Mouse (Mus musculus) layer of hippocampus, postnatal 36 days (tissue): ENCODE data around the gene Kif3c. TPM values are rescaled to one million over a fixed set of nuclear protein-coding genes. Genes with fewer than 3 reads are reported as not detected.

ENCODE experiments used
- DNase-seq, 2 experiments: peaks; one replicate each; pipeline ENCODE4 v3.0.0; 2022
- total RNA-seq, 2 experiments: library from RNA; stranded (reverse); gene quantifications; 2 replicates each; pipeline ENCODE4 v1.2.3; 2021

Kif3c gene
- total RNA-seq, 2 experiments from 2014 or later, result 163 to 168 TPM

DNA sequence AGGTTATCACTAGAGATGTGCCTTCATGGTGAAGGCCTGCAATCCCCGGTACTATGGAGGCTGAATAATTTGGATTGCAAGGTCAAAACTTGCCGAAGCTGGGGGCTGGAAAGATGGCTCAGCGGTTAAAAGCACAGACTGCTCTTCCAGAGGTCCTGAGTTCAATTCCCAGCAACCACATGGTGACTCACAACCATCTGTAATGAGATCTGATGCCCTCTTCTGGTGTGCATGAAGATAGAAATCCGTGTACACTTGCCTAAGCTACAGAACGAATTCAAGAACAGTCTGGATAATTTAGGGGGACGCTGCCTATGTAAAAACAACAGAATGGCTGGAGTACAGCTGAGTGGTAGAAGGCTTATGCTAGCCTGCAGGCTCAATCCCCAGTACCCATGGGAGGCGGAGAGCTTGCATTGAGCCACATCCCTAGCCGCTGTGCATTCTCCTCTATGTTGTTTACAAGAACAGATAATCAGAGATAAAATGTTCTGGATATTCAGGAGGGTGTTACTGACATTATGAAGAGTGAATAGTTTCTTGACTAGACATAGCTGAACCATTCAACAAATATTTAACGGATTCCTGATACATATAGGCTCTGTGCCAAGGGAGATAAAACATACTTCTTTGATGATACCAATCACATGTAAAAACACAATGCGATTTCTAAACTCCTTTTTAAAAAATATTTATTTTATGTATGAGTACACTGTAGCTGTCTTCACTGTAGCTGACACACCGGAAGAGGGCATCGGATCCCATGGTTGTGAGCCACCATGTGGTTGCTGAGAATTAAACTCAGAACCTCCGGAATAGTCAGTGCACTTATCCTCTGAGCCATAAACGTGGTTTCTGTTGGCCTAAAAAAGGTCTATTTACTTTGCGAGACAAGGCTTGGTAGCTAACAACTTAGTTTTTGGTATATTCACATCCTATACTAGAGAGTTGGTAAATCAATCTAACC is 60.7 kb downstream of the Kif3c start:
- DNase-seq, result no peak

GRCm38 (mm10) chr12:3426530-3427034 is 61.6 kb downstream of the Kif3c start, which contains the start of gene Asxl2:
TSS of gene Asxl2 (plus strand) at chr12:3426857.
- DNase-seq, result peak; percentile 97 to 99

- DNase-seq, result peak; percentile 78 to 83
Measured at GRCm38 (mm10) chr12:3427067-3427889, 62.3 kb downstream of the Kif3c start.

DNA sequence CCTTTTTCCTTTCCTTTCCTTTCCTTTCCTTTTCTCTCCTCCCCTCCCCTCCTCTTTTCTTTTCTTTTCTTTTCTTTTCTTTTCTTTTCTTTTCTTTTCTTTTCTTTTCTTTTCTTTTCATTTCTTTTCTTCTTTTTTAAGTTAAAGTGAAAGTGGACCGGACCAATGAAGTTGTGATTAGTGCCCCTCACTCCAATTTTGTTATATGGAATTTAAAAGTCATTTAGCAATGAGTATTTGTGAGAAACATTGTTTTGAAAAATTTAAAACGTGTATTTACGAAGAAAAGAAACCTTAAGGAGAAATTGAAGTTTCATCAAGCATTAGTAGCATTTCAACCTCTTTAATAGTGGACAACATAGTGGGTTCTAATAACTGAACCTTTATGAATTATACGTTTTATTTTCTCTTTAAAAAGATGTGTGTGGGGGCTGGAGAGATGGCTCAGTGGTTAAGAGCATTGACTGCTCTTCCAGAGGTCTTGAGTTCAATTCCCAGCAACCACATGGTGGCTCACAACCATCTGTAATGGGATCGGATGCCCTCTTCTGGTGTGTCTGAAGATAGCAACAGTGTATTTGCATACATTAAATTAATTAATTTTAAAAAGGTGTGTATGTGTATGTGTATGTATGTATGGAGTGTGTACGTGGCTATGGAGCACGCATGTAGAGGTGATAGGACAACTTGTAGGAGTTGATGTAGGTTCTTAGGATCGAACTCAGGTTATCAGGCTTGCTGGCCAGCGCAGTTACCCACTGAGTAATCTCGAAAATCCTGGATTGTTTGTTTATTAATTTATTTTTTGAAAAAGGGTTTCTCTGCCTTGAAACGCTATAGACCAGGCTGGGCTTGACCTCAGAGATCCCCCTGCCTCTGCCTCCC is 63.2 kb downstream of the Kif3c start:
- no peak for DNase-seq

DNA sequence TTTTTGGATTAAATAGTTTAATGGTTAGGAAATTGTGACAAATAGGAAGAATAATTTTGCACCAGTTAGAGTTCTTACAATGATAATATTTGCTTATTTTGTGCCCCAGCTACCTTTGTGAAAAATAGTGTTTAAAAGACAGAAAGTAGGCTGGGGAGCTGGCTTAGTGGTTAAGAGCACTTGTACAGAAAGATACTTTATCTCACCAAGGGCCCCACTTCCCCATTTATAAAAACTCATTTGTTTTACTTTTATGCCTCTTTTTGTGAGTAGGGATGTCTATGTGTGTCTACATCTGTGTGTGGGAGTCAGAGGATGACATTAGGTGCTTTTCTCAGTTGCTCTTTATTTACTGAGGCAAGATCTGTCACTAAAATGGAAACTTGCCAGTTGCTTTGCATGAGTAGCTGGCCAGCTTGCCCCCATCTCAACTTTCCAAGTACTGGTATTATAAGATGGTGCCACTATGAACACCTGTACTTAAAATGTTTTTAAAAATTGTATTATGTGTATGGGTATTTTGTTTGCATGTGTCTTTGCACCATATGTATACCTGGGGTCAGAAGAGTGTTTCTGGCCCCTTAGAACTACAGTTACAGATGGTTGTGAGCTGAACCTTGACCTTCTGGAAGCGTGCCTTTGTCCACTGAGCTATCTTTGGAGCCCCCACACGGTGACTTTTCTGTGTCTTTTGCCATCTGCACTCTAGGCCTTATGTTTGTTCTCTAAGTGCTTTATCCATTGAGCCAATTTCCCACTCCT is 64.9 kb downstream of the Kif3c start:
- no peak for DNase-seq

DNA sequence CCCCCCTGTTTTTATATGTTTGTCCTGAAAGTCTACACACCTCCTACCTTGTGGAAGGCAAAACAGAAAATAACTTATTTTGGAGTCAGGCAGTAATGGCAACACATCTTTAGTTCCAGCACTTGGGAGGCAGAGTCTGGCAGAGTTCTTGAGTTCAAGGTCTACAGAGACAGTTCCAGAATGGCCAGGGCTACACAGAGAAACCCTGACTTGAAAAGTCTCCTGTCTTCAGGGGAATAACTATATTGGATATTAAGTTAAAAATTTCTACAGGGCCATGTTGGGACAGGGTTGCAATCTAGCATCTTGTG is 65.5 kb downstream of the Kif3c start:
- DNase-seq, result no peak

GRCm38 (mm10) chr12:3430985-3431384 is 66.1 kb downstream of the Kif3c start:
- DNase-seq, result no peak

DNA sequence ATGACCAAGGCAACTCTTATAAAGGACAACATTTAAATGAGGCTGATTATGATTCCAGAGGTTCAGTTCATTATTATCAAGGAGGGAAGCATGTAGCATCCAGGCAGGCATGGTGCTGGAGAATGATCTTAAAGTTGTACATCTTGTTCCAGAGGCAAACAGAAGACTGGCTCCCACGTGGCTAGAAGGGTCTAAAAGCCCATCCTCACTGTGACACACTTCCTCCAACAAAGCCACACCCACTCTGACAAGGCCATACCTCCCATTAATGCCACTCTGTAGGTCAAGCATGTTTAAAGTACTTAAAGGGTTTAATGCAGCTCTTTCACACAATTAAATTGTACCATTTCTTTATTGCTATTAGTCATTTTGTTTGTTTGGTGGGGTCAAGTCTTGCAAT is 68.8 kb downstream of the Kif3c start:
- no peak for DNase-seq

DNA sequence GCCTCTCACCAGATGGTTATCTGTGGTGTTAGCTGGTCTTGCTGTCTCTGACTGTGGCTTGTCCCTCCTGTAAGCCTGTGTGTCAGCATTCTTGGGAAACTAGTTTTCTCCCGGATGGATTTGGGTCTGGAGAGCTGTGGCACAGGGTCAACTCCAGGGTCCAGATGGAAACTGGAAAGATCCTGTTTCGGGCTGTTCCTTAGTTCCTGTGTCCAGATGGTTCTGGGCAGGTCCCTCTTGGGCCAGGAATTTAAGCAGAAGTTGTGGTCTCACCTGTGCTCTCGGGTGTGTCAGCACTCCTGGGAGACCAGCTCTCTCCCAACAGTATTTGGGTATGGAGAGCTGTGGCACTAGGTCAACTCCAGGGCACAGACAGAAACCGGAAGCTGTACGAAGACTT is 71.5 kb downstream of the Kif3c start:
- DNase-seq, result no peak

GRCm38 (mm10) chr12:3437815-3438214 is 72.9 kb downstream of the Kif3c start:
- no peak for DNase-seq

DNA sequence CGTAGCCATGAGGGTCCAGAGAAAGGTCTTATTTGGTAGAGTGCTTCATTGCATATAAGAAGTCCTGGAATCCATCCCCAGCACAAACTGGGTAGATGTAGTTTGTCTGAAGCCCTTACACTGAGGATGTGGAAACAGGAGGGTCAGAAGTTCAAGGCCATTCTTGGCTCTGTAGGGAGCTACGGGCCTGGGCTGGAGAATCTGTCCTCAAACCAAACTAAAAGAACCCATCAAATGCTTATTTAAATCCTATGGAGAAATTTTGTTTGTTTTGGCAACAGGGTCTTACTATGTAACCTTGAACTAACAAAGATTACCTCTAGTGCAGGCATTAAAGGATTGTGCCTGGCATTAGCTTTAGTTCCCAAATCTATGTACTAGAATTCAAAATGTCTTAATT is 76.0 kb downstream of the Kif3c start:
- DNase-seq, result no peak

DNA sequence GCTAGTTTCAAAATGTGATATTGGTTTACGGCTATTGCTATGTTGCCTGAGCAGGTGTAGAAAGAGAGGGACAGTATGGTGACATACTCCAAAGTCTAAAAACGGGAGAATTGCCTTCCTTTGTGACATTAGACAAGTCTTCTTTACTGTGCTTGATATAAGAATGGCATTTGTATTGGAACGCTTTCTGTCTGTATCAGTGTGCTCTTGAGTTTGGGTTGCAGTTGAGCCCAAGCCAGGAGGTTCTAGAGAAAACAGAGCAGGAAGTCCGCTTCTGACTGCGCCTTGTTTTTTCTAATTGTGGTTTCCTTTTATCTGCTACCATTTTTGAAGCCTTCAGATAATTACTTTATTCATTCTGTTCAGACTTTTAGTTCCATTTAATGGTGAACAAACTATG is 76.4 kb downstream of the Kif3c start:
- no peak for DNase-seq

DNA sequence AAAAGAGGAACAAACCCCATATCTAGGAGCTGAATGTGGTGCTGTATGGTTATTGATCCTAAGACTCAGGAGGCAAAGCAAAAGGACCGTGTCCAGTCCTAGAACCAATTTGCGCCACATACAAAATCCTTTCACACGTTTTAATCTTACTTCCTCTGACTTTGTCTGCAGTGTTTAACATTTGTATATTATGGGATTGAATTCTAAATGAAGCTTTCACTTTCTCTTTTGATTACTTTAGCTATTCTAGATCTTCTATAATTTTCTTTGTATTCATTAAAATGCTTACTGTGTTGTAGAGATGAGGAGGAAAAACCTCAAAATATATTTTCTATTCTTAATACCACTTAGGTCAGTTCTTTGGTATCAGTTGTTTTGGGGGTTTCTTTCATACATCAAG is 88.6 kb downstream of the Kif3c start:
- no peak for DNase-seq

Other genes with a start within 250 kb of the Kif3c start
- gene Rab10, start 55.2 kb upstream of the Kif3c start, total RNA-seq, result 100 to 1,000 TPM; 161 to 164 TPM
- gene Asxl2, start 61.7 kb downstream of the Kif3c start, total RNA-seq, result 10 to 100 TPM; 31.0 to 31.6 TPM
- gene Dtnb, start 207.2 kb downstream of the Kif3c start, total RNA-seq, result 100 to 1,000 TPM; 116 to 118 TPM